ENCODE assay signal across 23 mouse cellular contexts in genomic region chr1:177348400-177349092, GRCm38 (mm10).
A peak's percentile ranks its signal among the peaks of the same experiment; 100 is the strongest.
DNase-seq lines count a peak whose midpoint lies in the region; ATAC-seq lines count a peak whose summit lies in the region.
"Had no signal": no experiment of that assay in that cellular context is flagged by ENCODE, and none has a peak within 500 bp of the region (broad histone marks: within the 10 kb centered on the region; RNA-seq: fewer than 3 reads in every experiment).

No protein-coding gene starts in this region.

- ATAC-seq in granulocyte monocyte progenitor cell, adult 5-6 weeks (replicated peaks; ENCODE audit: poor library complexity, severe bottlenecking): peak; percentile 15; the same call in 1 of the 2 replicates
- ATAC-seq: CD4-positive, CD25-positive, alpha-beta regulatory T cell, adult 4 months; forebrain, embryonic 15.5 days; inflammation-experienced regulatory T-cells, adult 6 months; lung, postnatal 0 days had no signal

- intact Hi-C loops in heart, postnatal 10 days (cut with DNase I): no loop called here
- intact Hi-C loops in left cerebral cortex, postnatal 14 days (cut with DNase I): loop anchor here (5.0 to 10.0 kb wide), 2 partner anchors 34 to 404 kb away; no protein-coding TSS in a partner anchor

- DNase-seq in heart, adult 11 months: peak; percentile 68
- no peak for DNase-seq in heart, postnatal 10 days
- peak; percentile 37 to 57 for DNase-seq in left cerebral cortex, postnatal 14 days (ENCODE audit: low spot score in 2 of 2)
- DNase-seq in left cerebral cortex, adult 8-10 months (ENCODE audit: low spot score in 2 of 2): no peak
- DNase-seq in brain, adult 2 months (ENCODE audit: low read depth, low spot score): peak; percentile 47
- no peak for DNase-seq in thymus, postnatal 10 days (ENCODE audit: low spot score in 2 of 2)
- DNase-seq: adrenal gland, postnatal 25 days; cerebellum, adult 18-20 months; gastrocnemius, postnatal 10 days; heart, adult 18-20 months; heart, postnatal 4 days; kidney, adult 11 months; kidney, postnatal 14 days; liver, embryonic 13.5 days; lung, adult 18-20 months; lung, postnatal 4 days; retina, postnatal 1 day; thymus, postnatal 25 days had no signal

Comparison
In these comparisons a context has a peak if more than half of its experiments do, and no peak if none do; other contexts are left out.
1. DNase-seq: peak in heart, adult 11 months (single experiment), left cerebral cortex, postnatal 14 days (2 of 2) and brain, adult 2 months (single experiment); none in heart, postnatal 10 days (0 of 2), left cerebral cortex, adult 8-10 months (0 of 2) and thymus, postnatal 10 days (0 of 2).